Mouse (Mus musculus) liver, adult 2 months (tissue): ENCODE measurements around the gene Chl1.

Experiments
- CTCF ChIP-seq: fragments of 200-500 bp; IDR thresholded peaks from 2 replicates; pipeline ENCODE4 v1.5.1; 2011; ENCODE audit warnings: low read depth, low read length, control low read depth
- POLR2A ChIP-seq: fragments of 200-500 bp; IDR thresholded peaks from 2 replicates; pipeline ENCODE4 v1.6.1; 2011; ENCODE audit warnings: low read length, control low read depth; ENCODE audit not compliant: insufficient read depth; ENCODE audit errors: extremely low read depth

GRCm38 (mm10) chr6:103656778-103657177 lies 146.4 kb downstream of the Chl1 start:
- no peak for TF ChIP-seq CTCF
- no peak for TF ChIP-seq POLR2A
